Mouse (Mus musculus) forebrain, embryonic 13.5 days (tissue): Measurements from ENCODE around the gene Fubp1. TPM values are rescaled to one million over a fixed set of nuclear protein-coding genes. Genes with fewer than 3 reads are reported as not detected.

ENCODE experiments used
- ATAC-seq: fragments of 200-750 bp; cut with Nextera tagmentation; 2 replicates; pipeline ENCODE4 v1.8.0; 2017
- H3K27ac ChIP-seq: fragments of 300-500 bp; sonication (generic); 2 replicates; pipeline ENCODE4 v1.5.1; 2015; ENCODE audit warnings: inconsistent platforms, mild to moderate bottlenecking, moderate library complexity
- H3K27me3 ChIP-seq: fragments of 300-500 bp; sonication (generic); 2 replicates; pipeline ENCODE4 v1.6.1; 2015; ENCODE audit warnings: mild to moderate bottlenecking, inconsistent platforms
- H3K36me3 ChIP-seq: fragments of 300-500 bp; sonication (generic); 2 replicates; pipeline ENCODE4 v1.6.1; 2015; ENCODE audit warnings: mild to moderate bottlenecking, inconsistent platforms; ENCODE audit not compliant: poor library complexity, severe bottlenecking
- H3K4me1 ChIP-seq: fragments of 300-500 bp; sonication (generic); 2 replicates; pipeline ENCODE4 v1.6.1; 2015; ENCODE audit warnings: inconsistent platforms
- H3K4me2 ChIP-seq: fragments of 300-500 bp; sonication (generic); 2 replicates; pipeline ENCODE4 v1.6.1; 2015; ENCODE audit warnings: inconsistent platforms, mild to moderate bottlenecking, moderate library complexity
- H3K4me3 ChIP-seq: fragments of 300-500 bp; sonication (generic); 2 replicates; pipeline ENCODE4 v1.5.1; 2015; ENCODE audit warnings: mild to moderate bottlenecking, inconsistent platforms
- H3K9ac ChIP-seq: fragments of 300-500 bp; sonication (generic); 2 replicates; pipeline ENCODE4 v1.6.1; 2015; ENCODE audit warnings: mild to moderate bottlenecking, inconsistent platforms
- H3K9me3 ChIP-seq: fragments of 300-500 bp; sonication (generic); replicated peaks from 2 replicates; pipeline ENCODE4 v1.6.1; 2016; ENCODE audit warnings: inconsistent platforms
- WGBS: fragments of 180-500 bp; shearing (Covaris S2); methylation state at CpG from one replicate; pipeline ENCODE4 v1.1.7; 2015; 5-methylcytosine and 5-hydroxymethylcytosine counted together
- polyA plus RNA-seq: library from polyadenylated mRNA; unstranded; fragments of >200 nt; fragmentation: Nextera tagmentation; extraction: Ambion mirVana; gene quantifications from 2 replicates; pipeline ENCODE4 v1.2.1, GENCODE M21; 2015

Fubp1 gene
- 399 and 412 TPM in 2 replicates for polyA plus RNA-seq

DNA sequence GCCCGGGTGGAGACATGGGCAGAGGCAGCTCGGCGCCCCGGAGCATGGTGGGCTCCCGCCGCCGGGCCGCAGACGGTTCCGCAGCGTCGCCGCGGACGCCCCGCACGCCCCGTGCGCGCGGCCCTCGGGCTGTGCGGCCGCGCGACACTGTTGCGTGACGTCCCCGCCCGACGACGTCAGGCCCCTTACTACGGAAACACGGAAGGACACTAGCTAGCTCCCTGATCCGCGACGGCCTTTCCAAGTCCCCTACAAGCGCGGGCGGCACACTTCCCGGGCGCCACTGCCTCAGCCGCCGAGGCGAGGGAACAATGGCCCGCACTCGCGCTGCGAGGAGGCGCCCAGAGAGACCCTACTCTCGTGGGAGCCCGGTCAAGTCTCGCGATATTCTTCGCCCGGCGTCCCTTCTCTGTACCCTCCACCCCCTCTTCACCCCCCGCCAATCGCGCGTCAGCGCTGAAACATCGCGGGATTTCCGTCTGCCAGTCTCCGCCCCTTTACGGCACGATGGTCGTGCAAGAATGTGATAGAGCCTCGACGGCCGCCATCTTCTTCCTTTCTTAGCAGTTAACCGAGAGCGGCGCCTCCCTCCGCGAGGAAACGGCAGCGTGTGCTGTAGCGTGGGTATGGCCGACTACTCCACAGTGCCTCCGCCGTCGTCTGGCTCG lies at the start of gene Fubp1, which contains the start of gene Dnajb4:
Gene Fubp1, plus strand, starts transcription at position 456 of the 668 bp plus-strand sequence.
Gene Dnajb4, minus strand, starts transcription at position 336 of the 668 bp plus-strand sequence.
- Histone ChIP-seq H3K9ac (peak within 1 kb of the TSS; percentile 100), H3K4me3 (peak within 1 kb of the TSS; percentile 97), H3K36me3 (peaks cover 12% of the 10 kb centered on the region; the same call in 1 of the 2 replicates), H3K27me3 (no peaks in the 10 kb centered on the region), H3K9me3 (no peaks in the 10 kb centered on the region), H3K4me2 (peak within 1 kb of the TSS; percentile 80), H3K27ac (peak within 1 kb of the TSS; percentile 100), H3K4me1 (peaks cover 34% of the 10 kb centered on the region)
- WGBS: under 1% methylated on average over 80 of the region's 85 CpGs
- ATAC-seq: peak; percentile 97

DNA sequence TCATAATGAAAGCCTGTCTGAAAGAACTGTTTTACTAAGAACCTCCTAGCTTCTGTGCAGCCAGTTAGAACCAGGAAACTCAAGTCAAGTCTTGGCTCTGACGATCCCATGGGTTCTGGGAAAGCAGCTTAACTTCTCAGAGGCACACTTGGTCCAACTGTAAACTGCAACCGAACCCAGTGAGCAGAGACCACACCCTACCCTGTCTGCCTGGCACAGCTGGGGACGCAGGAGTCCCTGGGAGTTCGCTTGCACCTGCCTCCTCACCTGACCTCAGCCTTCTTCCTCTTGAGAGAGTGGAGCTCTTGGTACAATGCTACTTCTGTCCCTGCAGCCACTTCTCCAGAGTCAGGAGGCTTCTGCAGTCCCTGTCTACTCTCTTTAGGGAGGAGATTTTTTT lies 49.6 kb upstream of the Fubp1 start:
- H3K36me3 ChIP-seq: no peaks in the 10 kb centered on the region
- no peak overlapping the region for H3K4me3 ChIP-seq
- H3K27ac ChIP-seq: no peak overlapping the region
- peaks cover 6% of the 10 kb centered on the region for H3K27me3 ChIP-seq
- H3K4me2 ChIP-seq: no peak overlapping the region
- peaks cover 9% of the 10 kb centered on the region for H3K4me1 ChIP-seq
- WGBS: 65% methylated on average over 4 of the region's 4 CpGs
- H3K9ac ChIP-seq: no peak overlapping the region
- H3K9me3 ChIP-seq: no peaks in the 10 kb centered on the region
- ATAC-seq: no peak

- H3K27me3 ChIP-seq: peaks cover 11% of the 10 kb centered on the region
- 91% methylated on average over 8 of the region's 8 CpGs for WGBS
- H3K4me3 ChIP-seq: no peak overlapping the region
- no peaks in the 10 kb centered on the region for H3K9me3 ChIP-seq
- H3K4me2 ChIP-seq: no peak overlapping the region
- no peak overlapping the region for H3K9ac ChIP-seq
- no peak overlapping the region for H3K27ac ChIP-seq
- no peak for ATAC-seq
- no peaks in the 10 kb centered on the region for H3K36me3 ChIP-seq
- H3K4me1 ChIP-seq: peaks cover 26% of the 10 kb centered on the region
Observed at GRCm38 (mm10) chr3:152163320-152163719, 46.9 kb upstream of the Fubp1 start.

GRCm38 (mm10) chr3:152165014-152165350 lies 45.2 kb upstream of the Fubp1 start:
- 28% methylated on average over 9 of the region's 9 CpGs for WGBS
- Histone ChIP-seq H3K9ac (peak overlapping the region; percentile 73), H3K27ac (no peak overlapping the region), H3K4me2 (peak overlapping the region; percentile 98), H3K4me1 (peaks cover 22% of the 10 kb centered on the region), H3K36me3 (no peaks in the 10 kb centered on the region), H3K4me3 (peak overlapping the region; percentile 54), H3K9me3 (no peaks in the 10 kb centered on the region), H3K27me3 (peaks cover 11% of the 10 kb centered on the region)
- no peak for ATAC-seq

GRCm38 (mm10) chr3:152165351-152166098 lies 44.7 kb upstream of the Fubp1 start:
- Histone ChIP-seq H3K27ac (peak overlapping the region; percentile 10; the same call in 1 of the 2 replicates), H3K9ac (peak overlapping the region; percentile 73), H3K4me1 (peaks cover 22% of the 10 kb centered on the region), H3K4me3 (peak overlapping the region; percentile 54), H3K9me3 (no peaks in the 10 kb centered on the region), H3K4me2 (peak overlapping the region; percentile 98), H3K27me3 (peaks cover 11% of the 10 kb centered on the region), H3K36me3 (no peaks in the 10 kb centered on the region)
- WGBS: 1% methylated on average over 53 of the region's 53 CpGs
- peak; percentile 70 for ATAC-seq

DNA sequence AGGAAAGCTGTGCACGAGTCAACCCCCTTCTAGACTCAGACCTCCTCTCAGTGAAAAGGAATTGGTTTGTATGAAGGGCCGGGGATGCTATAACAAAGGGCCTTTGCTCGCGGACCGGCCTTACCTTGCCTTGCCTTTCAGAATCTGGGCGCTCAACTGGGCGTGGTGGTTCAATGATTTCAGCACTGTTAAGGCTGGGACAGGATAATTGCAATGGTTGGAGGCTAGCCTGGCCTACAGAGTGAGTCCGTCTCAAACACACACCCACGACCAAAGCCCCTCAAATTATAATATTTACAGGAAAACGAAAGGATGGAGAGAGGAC lies 44.2 kb upstream of the Fubp1 start, which contains the start of gene Gipc2:
Gene Gipc2, minus strand, starts transcription at position 132 of the 325 bp plus-strand sequence.
- Histone ChIP-seq H3K9me3 (no peaks in the 10 kb centered on the region), H3K4me3 (peak within 1 kb of the TSS; percentile 54), H3K36me3 (no peaks in the 10 kb centered on the region), H3K4me2 (peak within 1 kb of the TSS; percentile 98), H3K27ac (peak within 1 kb of the TSS; percentile 10; the same call in 1 of the 2 replicates), H3K4me1 (peaks cover 22% of the 10 kb centered on the region), H3K27me3 (peaks cover 11% of the 10 kb centered on the region), H3K9ac (peak within 1 kb of the TSS; percentile 73)
- no peak; the same call in 1 of the 2 replicates for ATAC-seq
- 4% methylated on average over 10 of the region's 10 CpGs for WGBS

GRCm38 (mm10) chr3:152166699-152167451 lies 43.3 kb upstream of the Fubp1 start:
- H3K4me3 ChIP-seq: peak overlapping the region; percentile 35
- no peaks in the 10 kb centered on the region for H3K36me3 ChIP-seq
- peaks cover 11% of the 10 kb centered on the region for H3K27me3 ChIP-seq
- H3K27ac ChIP-seq: no peak overlapping the region
- ATAC-seq: peak; percentile 46
- no peaks in the 10 kb centered on the region for H3K9me3 ChIP-seq
- peak overlapping the region; percentile 41 for H3K9ac ChIP-seq
- peaks cover 22% of the 10 kb centered on the region for H3K4me1 ChIP-seq
- 14% methylated on average over 29 of the region's 29 CpGs for WGBS
- H3K4me2 ChIP-seq: peak overlapping the region; percentile 98

DNA sequence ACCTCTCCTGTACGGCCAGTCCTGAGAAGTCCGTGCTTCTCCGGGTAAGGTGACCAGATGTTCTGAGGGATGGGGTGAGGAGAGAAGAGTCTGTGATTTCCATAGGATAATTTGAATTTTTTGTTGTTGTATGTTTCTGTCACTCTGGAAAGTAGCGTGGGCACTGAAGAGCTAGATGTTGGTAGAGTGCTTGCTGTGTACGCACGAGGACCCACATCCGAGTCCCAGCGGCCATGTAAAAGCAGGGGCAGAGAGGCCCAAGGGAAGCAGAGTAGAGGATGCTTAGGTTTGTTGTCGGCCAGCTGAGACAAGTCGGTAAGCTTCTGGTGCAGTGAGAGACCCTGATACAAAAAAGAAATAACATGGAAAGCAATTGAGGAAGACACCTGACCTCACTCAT lies 42.2 kb upstream of the Fubp1 start:
- Histone ChIP-seq H3K4me1 (peaks cover 22% of the 10 kb centered on the region), H3K27me3 (peaks cover 11% of the 10 kb centered on the region), H3K9ac (no peak overlapping the region), H3K27ac (no peak overlapping the region), H3K4me2 (no peak overlapping the region), H3K9me3 (no peaks in the 10 kb centered on the region), H3K4me3 (no peak overlapping the region), H3K36me3 (no peaks in the 10 kb centered on the region)
- no peak for ATAC-seq
- WGBS: 98% methylated on average over 10 of the region's 10 CpGs

DNA sequence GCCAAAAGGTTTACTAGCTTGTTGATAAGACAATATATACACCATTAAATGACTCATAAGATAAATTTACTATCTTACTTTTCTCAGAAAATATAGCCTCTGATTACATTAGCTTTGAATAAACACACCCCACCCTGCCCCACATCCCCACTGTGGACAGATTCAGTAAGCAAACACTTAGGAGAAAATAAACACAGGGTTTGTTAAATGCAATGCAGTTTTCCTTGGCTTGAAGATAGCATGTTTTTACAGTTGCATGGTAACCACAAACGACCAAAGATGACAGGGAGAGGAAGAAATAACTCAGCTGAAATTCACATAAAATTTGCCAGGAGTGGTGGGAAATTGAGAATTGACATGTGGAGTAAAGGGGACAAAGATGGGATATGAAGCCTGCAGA lies 39.8 kb upstream of the Fubp1 start:
- Histone ChIP-seq H3K9me3 (no peaks in the 10 kb centered on the region), H3K36me3 (no peaks in the 10 kb centered on the region), H3K27ac (no peak overlapping the region), H3K4me1 (peaks cover 19% of the 10 kb centered on the region), H3K27me3 (peaks cover 7% of the 10 kb centered on the region), H3K9ac (no peak overlapping the region), H3K4me3 (no peak overlapping the region), H3K4me2 (no peak overlapping the region)
- no peak for ATAC-seq
- WGBS: 72% methylated on average over 1 of the region's 1 CpGs

DNA sequence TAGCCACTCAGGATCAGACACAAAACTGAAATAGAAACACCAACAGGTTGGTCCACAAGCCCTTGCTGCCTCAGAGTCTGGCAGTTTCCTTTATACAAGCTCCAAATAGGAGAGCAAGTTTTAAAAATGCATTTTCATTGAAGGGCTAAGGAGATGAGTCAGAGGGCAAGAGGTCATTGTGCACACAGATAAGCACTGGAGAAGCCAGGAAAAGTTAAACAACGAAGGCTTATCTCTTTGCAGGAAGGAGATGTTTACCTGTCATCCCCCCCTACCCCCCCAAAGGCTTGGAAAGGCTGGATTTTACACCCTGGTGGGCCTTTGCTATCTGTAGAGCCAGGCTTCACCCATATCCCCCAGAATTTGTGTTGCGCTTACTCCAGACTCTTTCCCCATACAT lies 39.0 kb upstream of the Fubp1 start:
- Histone ChIP-seq H3K27ac (no peak overlapping the region), H3K36me3 (no peaks in the 10 kb centered on the region), H3K4me2 (no peak overlapping the region), H3K4me3 (no peak overlapping the region), H3K27me3 (no peaks in the 10 kb centered on the region), H3K4me1 (peaks cover 11% of the 10 kb centered on the region; the same call in 1 of the 2 replicates), H3K9me3 (no peaks in the 10 kb centered on the region), H3K9ac (no peak overlapping the region)
- ATAC-seq: no peak
- WGBS: 83% methylated on average over 2 of the region's 2 CpGs

- Histone ChIP-seq H3K4me3 (no peak overlapping the region), H3K4me1 (peaks cover 6% of the 10 kb centered on the region; the same call in 1 of the 2 replicates), H3K27me3 (no peaks in the 10 kb centered on the region), H3K9ac (no peak overlapping the region), H3K4me2 (no peak overlapping the region), H3K27ac (no peak overlapping the region), H3K36me3 (no peaks in the 10 kb centered on the region), H3K9me3 (no peaks in the 10 kb centered on the region)
- WGBS: 81% methylated on average over 7 of the region's 7 CpGs
- ATAC-seq: no peak
Observed at GRCm38 (mm10) chr3:152171862-152172261, 38.4 kb upstream of the Fubp1 start.
